Mouse (Mus musculus) CD4-positive naive resting alpha-beta T cell, adult 57 days (primary cell): ENCODE data around the gene Hoxc12. TPM values are rescaled to one million over a fixed set of nuclear protein-coding genes. Genes with fewer than 3 reads are reported as not detected.

ENCODE experiments used
- total RNA-seq: library from RNA; stranded (reverse); gene quantifications from one replicate; pipeline ENCODE4 v1.2.4, GENCODE M21; 2023

The Hoxc12 gene
- not detected for total RNA-seq

GRCm38 (mm10) chr15:102936279-102936972, at the start of gene Hoxc12:
Gene Hoxc12, plus strand, starts transcription at chr15:102936757.

GRCm38 (mm10) chr15:102921053-102922011, 15.2 kb upstream of the Hoxc12 start, which contains the start of gene Hoxc13:
Gene Hoxc13, plus strand, starts transcription at chr15:102921103.

GRCm38 (mm10) chr15:102954192-102955006, 17.8 kb downstream of the Hoxc12 start, which contains the start of gene Hoxc11:
Gene Hoxc11, plus strand, starts transcription at chr15:102954427.

GRCm38 (mm10) chr15:102966776-102967311, 30.3 kb downstream of the Hoxc12 start, which contains the start of gene Hoxc10:
Gene Hoxc10, plus strand, starts transcription at chr15:102966796.

GRCm38 (mm10) chr15:102967312-102967510, 30.7 kb downstream of the Hoxc12 start, which contains the start of gene Hoxc5:
Gene Hoxc5, plus strand, starts transcription at chr15:102967443.

GRCm38 (mm10) chr15:102976171-102976570, 39.6 kb downstream of the Hoxc12 start, which contains the start of gene Hoxc9:
Gene Hoxc9, plus strand, starts transcription at chr15:102976439.

Other genes starting within 250 kb of the Hoxc12 start
- 51.2 TPM for gene Calcoco1, start 214.6 kb upstream of the Hoxc12 start, total RNA-seq
- gene Hoxc13, start 15.7 kb upstream of the Hoxc12 start, total RNA-seq: not detected
- not detected for gene Hoxc11, start 17.7 kb downstream of the Hoxc12 start, total RNA-seq
- not detected for gene Hoxc10, start 30.0 kb downstream of the Hoxc12 start, total RNA-seq
- not detected for gene Hoxc5, start 30.7 kb downstream of the Hoxc12 start, total RNA-seq
- not detected for gene Hoxc9, start 39.7 kb downstream of the Hoxc12 start, total RNA-seq
- gene Hoxc8, start 53.9 kb downstream of the Hoxc12 start, total RNA-seq: not detected
- gene Hoxc6, start 61.5 kb downstream of the Hoxc12 start, total RNA-seq: not detected
- not detected for gene Hoxc4, start 82.2 kb downstream of the Hoxc12 start, total RNA-seq
- gene Smug1, start 230.3 kb downstream of the Hoxc12 start, total RNA-seq: 10.8 TPM